Mouse (Mus musculus): Measurements from ENCODE around the gene Sema4a. TPM values are rescaled to one million over a fixed set of nuclear protein-coding genes. Genes with fewer than 3 reads are reported as not detected.
A peak's percentile ranks its signal among the peaks of the same experiment; 100 is the strongest.

Sema4a gene
- polyA plus RNA-seq, 1 experiment from 2014 or later: 11.8 TPM

DNA sequence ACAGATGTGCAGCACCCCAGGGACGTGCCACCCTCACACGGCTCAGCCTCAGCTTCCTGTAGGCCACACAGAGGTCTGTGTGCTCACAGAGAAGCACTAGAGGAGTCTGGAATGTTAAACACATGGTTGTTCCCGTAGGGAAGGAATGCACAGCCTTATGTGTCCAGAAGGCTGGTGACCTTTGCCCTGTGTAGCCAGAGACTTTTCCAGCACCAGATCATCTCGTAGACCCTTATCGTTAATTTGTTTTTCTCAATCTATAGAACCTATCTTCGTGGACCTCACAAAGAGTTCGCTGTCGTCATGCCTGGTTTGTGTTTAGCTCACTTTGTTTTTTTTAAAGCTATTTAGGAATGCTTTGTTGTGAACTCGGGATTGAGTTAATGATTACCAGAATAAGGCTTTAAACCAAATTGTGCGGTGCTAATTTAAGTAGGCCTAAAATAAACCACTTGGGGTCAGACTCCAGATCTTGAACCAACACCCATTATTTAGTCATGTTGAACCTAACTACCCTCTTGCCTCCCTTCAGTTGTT lies 10.0 kb upstream of the Sema4a start:
- no peak for ATAC-seq (ENCODE audit: insufficient number of reproducible peaks, insufficient read depth, low FRiP score, low read depth)

DNA sequence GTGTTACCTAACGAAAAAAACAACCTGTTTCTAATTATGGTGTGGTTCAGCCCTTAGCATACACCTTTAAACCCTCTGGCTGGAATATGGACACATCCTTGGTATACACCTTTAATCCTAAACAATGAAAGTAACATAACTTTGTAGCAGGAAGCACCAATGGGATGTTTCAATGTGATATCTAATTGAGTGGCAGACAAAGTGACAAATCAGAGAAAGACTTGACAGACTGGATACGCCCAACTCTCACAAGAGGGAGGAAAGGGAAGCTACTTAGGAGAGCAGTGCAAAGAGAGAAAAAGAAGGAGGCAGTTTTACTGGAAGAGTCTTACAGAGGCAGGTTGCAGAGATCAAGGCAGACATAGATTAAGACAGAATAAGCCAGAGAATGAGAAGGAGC lies 8.5 kb upstream of the Sema4a start:
- Histone ChIP-seq H3K9ac (replicated peaks; ENCODE audit: low read depth, low read length) (no peak overlapping the region), H3K9me3 (ENCODE audit: control insufficient read depth, low read depth, low read length) (no peaks in the 10 kb centered on the region), H3K36me3 (ENCODE audit: control insufficient read depth, insufficient read depth, low read length) (no peaks in the 10 kb centered on the region), H3K4me2 (replicated peaks; ENCODE audit: low read depth, low read length) (no peak overlapping the region), H3K27ac (ENCODE audit: low read length) (no peak overlapping the region), H3K4me3 (ENCODE audit: low read depth, low read length) (no peak overlapping the region), H3K4me1 (ENCODE audit: control insufficient read depth, insufficient read depth, low read length) (0 out of 2 replicates have a peak, but pooled peaks cover 4% of the 10 kb centered on the region), H3K27me3 (ENCODE audit: control insufficient read depth, insufficient read depth, low read length) (no peaks in the 10 kb centered on the region)
- 90% methylated on average over 2 of the region's 2 CpGs for WGBS
- no peak for ATAC-seq (ENCODE audit: insufficient number of reproducible peaks, insufficient read depth, low FRiP score, low read depth)

More for the DNA sequence above, 10.0 kb upstream of the Sema4a start:
- H3K9me3 ChIP-seq (ENCODE audit: control insufficient read depth, low read depth, low read length): no peaks in the 10 kb centered on the region
- whole genome bisulfite sequencing: 49% methylated on average over 10 of the region's 10 CpGs
- H3K4me2 ChIP-seq (replicated peaks; ENCODE audit: low read depth, low read length): no peak overlapping the region
- no peak overlapping the region for H3K4me3 ChIP-seq (ENCODE audit: low read depth, low read length)
- no peak overlapping the region for H3K27ac ChIP-seq (ENCODE audit: low read length)
- H3K4me1 ChIP-seq (ENCODE audit: control insufficient read depth, insufficient read depth, low read length): 0 out of 2 replicates have a peak, but pooled peaks cover 4% of the 10 kb centered on the region
- H3K27me3 ChIP-seq (ENCODE audit: control insufficient read depth, insufficient read depth, low read length): no peaks in the 10 kb centered on the region
- H3K36me3 ChIP-seq (ENCODE audit: control insufficient read depth, insufficient read depth, low read length): no peaks in the 10 kb centered on the region
- no peak overlapping the region for H3K9ac ChIP-seq (replicated peaks; ENCODE audit: low read depth, low read length)

DNA sequence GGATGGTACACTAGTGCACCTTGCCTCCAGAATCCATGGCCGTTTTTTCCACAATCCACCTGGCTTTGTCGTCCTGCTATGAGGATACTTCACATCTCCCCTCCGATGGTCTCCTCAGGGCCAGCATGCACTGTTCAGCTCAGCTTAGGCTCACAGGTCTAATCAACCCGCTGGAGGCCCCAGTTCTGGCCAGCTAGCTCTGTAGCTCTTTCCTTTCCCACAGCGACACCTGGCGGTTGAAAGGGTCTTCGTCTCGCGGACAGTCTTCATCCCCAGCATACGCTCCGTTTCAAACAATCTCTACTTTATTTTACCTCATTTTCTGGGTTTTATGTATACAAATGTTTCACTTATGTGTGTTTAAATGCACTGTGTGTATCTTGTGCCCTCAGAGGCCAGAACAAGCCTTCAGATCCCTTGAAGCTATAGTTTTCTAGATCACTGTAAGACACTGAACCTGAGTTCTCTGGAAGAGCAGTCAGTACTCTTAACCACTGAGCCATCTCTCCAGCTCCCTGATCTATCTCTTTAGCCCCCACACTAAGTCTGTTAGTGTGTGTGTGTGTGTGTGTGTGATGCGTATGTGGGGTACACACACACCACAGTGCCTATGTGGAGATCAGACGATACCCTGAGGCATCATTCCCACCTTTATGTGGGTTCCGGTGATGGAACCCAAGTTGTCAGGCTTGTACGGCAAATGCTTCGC lies 6.3 kb upstream of the Sema4a start:
- H3K27me3 ChIP-seq (ENCODE audit: control insufficient read depth, insufficient read depth, low read length): no peaks in the 10 kb centered on the region
- H3K36me3 ChIP-seq (ENCODE audit: control insufficient read depth, insufficient read depth, low read length): no peaks in the 10 kb centered on the region
- no peak overlapping the region for H3K4me2 ChIP-seq (replicated peaks; ENCODE audit: low read depth, low read length)
- no peak overlapping the region for H3K9ac ChIP-seq (replicated peaks; ENCODE audit: low read depth, low read length)
- no peaks in the 10 kb centered on the region for H3K9me3 ChIP-seq (ENCODE audit: control insufficient read depth, low read depth, low read length)
- 28% methylated on average over 16 of the region's 16 CpGs for WGBS
- no peak overlapping the region for H3K4me3 ChIP-seq (ENCODE audit: low read depth, low read length)
- ATAC-seq (ENCODE audit: insufficient number of reproducible peaks, insufficient read depth, low FRiP score, low read depth): peak; percentile 80; the same call in 1 of the 2 replicates
- 0 out of 2 replicates have a peak, but pooled peaks cover 4% of the 10 kb centered on the region for H3K4me1 ChIP-seq (ENCODE audit: control insufficient read depth, insufficient read depth, low read length)
- no peak overlapping the region for H3K27ac ChIP-seq (ENCODE audit: low read length)

DNA sequence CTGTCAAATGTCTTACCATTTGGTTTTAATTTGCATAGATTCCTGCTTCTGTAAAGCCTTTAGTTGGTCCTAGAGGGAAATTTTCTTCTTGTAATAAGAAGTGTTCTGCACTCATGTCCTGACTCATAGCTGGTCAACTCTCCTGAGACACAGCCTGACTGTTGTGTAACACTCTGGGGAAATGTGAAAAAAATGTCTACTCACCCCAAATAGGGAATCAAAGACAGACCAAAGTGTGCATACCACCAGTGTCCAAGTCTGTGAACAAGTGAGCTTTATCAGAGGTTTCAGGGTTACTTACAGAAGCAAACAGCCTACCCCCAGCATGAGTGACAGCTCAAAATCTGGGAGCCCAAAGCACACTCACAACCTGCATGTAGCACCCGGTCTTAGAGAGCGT lies 4.1 kb upstream of the Sema4a start:
- Histone ChIP-seq H3K9me3 (ENCODE audit: control insufficient read depth, low read depth, low read length) (no peaks in the 10 kb centered on the region), H3K4me3 (ENCODE audit: low read depth, low read length) (no peak overlapping the region), H3K27ac (ENCODE audit: low read length) (no peak overlapping the region), H3K9ac (replicated peaks; ENCODE audit: low read depth, low read length) (no peak overlapping the region), H3K4me2 (replicated peaks; ENCODE audit: low read depth, low read length) (no peak overlapping the region), H3K27me3 (ENCODE audit: control insufficient read depth, insufficient read depth, low read length) (no peaks in the 10 kb centered on the region), H3K36me3 (ENCODE audit: control insufficient read depth, insufficient read depth, low read length) (no peaks in the 10 kb centered on the region), H3K4me1 (ENCODE audit: control insufficient read depth, insufficient read depth, low read length) (0 out of 2 replicates have a peak, but pooled peaks cover 4% of the 10 kb centered on the region)
- WGBS: 75% methylated on average over 2 of the region's 2 CpGs
- no peak for ATAC-seq (ENCODE audit: insufficient number of reproducible peaks, insufficient read depth, low FRiP score, low read depth)

DNA sequence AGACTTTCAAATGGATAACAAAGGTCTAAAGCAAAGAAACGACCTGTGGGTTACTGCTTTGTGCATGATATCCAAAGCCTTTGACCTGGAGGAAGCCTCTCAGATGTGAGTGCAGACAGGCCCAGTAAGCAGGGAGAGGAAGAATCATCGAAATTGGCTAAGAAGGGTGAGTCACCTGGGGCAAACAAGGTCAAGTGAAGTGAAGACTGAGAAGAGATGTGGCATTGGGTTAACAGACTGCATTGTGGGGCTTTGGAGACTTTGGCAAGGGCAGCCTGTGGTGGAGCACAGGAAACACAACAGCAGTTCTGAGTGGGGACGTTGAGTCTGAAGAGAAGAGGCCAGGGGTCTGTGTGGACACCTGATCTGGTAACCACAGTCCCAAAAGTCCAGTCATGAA lies 3.4 kb upstream of the Sema4a start:
- Histone ChIP-seq H3K9ac (replicated peaks; ENCODE audit: low read depth, low read length) (no peak overlapping the region), H3K36me3 (ENCODE audit: control insufficient read depth, insufficient read depth, low read length) (no peaks in the 10 kb centered on the region), H3K4me3 (ENCODE audit: low read depth, low read length) (no peak overlapping the region), H3K27ac (ENCODE audit: low read length) (no peak overlapping the region), H3K9me3 (ENCODE audit: control insufficient read depth, low read depth, low read length) (no peaks in the 10 kb centered on the region), H3K27me3 (ENCODE audit: control insufficient read depth, insufficient read depth, low read length) (peaks cover under 1% of the 10 kb centered on the region; the same call in 1 of the 2 replicates), H3K4me2 (replicated peaks; ENCODE audit: low read depth, low read length) (no peak overlapping the region), H3K4me1 (ENCODE audit: control insufficient read depth, insufficient read depth, low read length) (0 out of 2 replicates have a peak, but pooled peaks cover 4% of the 10 kb centered on the region)
- ATAC-seq (ENCODE audit: insufficient number of reproducible peaks, insufficient read depth, low FRiP score, low read depth): no peak
- WGBS: 54% methylated on average over 3 of the region's 3 CpGs

DNA sequence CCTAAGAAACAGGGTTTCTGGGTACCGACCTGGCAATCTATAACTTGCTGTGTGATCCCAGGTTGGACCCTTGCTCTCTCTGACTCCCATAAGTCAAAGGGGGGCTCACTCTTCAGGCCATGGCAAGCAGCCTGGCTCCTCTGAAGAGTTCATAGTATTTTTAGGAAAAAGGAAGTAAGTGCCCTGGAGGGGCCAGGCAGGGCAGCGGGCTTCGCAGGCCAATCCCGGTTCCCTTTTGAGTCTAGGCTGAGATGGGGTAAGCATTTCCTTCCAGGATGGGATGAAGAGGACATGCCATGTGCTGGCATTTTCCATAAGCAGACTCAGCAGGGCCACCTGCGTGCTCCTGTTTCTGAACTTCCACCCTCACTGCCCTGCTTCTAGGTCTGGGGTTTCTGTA lies 953 bp downstream of the Sema4a start:
- Histone ChIP-seq H3K4me3 (ENCODE audit: low read depth, low read length) (no peak overlapping the region), H3K27me3 (ENCODE audit: control insufficient read depth, insufficient read depth, low read length) (peaks cover 3% of the 10 kb centered on the region; the same call in 1 of the 2 replicates), H3K4me1 (ENCODE audit: control insufficient read depth, insufficient read depth, low read length) (no peaks in the 10 kb centered on the region; the same call in 1 of the 2 replicates), H3K27ac (ENCODE audit: low read length) (no peak overlapping the region), H3K4me2 (replicated peaks; ENCODE audit: low read depth, low read length) (no peak overlapping the region), H3K9ac (replicated peaks; ENCODE audit: low read depth, low read length) (no peak overlapping the region), H3K36me3 (ENCODE audit: control insufficient read depth, insufficient read depth, low read length) (no peaks in the 10 kb centered on the region), H3K9me3 (ENCODE audit: control insufficient read depth, low read depth, low read length) (no peaks in the 10 kb centered on the region)
- WGBS: 77% methylated on average over 5 of the region's 5 CpGs
- no peak for ATAC-seq (ENCODE audit: insufficient number of reproducible peaks, insufficient read depth, low FRiP score, low read depth)

DNA sequence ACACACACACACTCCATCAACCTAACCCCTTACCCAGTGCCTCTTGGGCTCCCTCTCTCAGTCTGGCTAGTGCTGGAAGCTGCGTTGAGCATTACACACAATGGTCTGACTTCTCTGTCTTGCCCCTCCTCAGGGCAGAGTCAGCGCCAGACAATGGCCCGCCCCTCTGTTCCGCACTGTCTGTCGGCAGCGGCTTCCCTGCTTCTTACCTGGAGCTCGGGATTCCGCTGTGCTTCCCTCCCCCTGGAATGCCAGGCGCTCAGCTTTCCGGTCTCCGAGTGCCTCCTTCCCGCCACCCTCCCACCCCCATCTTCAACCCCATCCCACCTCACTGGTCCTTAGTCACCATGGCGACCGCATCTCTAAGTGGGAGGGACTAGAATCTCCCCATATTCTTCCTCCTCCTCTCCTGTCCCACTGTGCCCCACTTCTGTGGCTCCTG lies 2.2 kb downstream of the Sema4a start:
- H3K4me1 ChIP-seq (ENCODE audit: control insufficient read depth, insufficient read depth, low read length): no peaks in the 10 kb centered on the region; the same call in 1 of the 2 replicates
- H3K27me3 ChIP-seq (ENCODE audit: control insufficient read depth, insufficient read depth, low read length): peaks cover 3% of the 10 kb centered on the region; the same call in 1 of the 2 replicates
- ATAC-seq (ENCODE audit: insufficient number of reproducible peaks, insufficient read depth, low FRiP score, low read depth): no peak
- no peak overlapping the region for H3K4me3 ChIP-seq (ENCODE audit: low read depth, low read length)
- H3K27ac ChIP-seq (ENCODE audit: low read length): no peak overlapping the region
- H3K36me3 ChIP-seq (ENCODE audit: control insufficient read depth, insufficient read depth, low read length): no peaks in the 10 kb centered on the region
- H3K9me3 ChIP-seq (ENCODE audit: control insufficient read depth, low read depth, low read length): no peaks in the 10 kb centered on the region
- H3K9ac ChIP-seq (replicated peaks; ENCODE audit: low read depth, low read length): no peak overlapping the region
- no peak overlapping the region for H3K4me2 ChIP-seq (replicated peaks; ENCODE audit: low read depth, low read length)
- WGBS: 5% methylated on average over 14 of the region's 14 CpGs

DNA sequence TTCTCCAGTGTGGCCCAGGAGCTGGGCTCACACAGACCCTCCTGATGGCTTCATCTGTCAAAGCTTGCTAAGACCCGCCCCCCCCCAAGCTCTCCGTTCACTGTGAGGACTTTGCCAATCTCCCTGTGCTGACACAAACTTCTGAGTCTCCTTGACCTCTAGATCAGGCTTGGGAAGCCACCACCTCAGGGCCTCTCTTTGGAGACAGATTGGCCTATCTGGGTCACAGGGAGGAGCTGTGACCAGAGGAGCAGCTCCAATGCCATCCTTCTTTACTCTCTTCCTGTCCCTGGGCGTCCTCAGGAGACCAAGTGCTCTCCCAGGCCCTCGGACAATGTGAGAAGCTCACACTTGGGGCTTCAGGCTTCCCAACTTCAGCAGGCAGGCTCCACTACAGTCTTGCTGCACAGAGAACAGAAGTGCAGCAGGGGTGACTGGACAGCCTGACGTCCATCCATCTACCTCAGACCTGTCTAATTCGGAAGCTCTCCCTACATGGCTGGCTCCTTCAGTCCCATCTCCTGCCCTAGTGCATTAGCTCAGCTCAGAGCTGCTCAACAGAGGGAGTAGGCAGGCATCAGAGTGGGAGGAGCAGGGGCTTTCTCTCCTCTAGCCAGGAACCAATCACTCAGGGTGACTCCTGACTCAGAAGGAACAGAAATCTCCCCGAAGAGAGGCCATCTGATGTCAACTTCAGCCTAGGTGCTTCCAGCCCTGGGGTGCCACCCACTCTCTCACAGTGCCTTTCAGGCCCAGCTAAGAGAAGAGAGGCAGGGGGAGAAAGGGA lies 4.0 kb downstream of the Sema4a start:
- no peak overlapping the region for H3K27ac ChIP-seq (ENCODE audit: low read length)
- ATAC-seq (ENCODE audit: insufficient number of reproducible peaks, insufficient read depth, low FRiP score, low read depth): no peak
- H3K4me3 ChIP-seq (ENCODE audit: low read depth, low read length): no peak overlapping the region
- no peaks in the 10 kb centered on the region; the same call in 1 of the 2 replicates for H3K4me1 ChIP-seq (ENCODE audit: control insufficient read depth, insufficient read depth, low read length)
- H3K9me3 ChIP-seq (ENCODE audit: control insufficient read depth, low read depth, low read length): no peaks in the 10 kb centered on the region
- H3K27me3 ChIP-seq (ENCODE audit: control insufficient read depth, insufficient read depth, low read length): peaks cover 3% of the 10 kb centered on the region; the same call in 1 of the 2 replicates
- 59% methylated on average over 7 of the region's 7 CpGs for WGBS
- H3K4me2 ChIP-seq (replicated peaks; ENCODE audit: low read depth, low read length): no peak overlapping the region
- no peak overlapping the region for H3K9ac ChIP-seq (replicated peaks; ENCODE audit: low read depth, low read length)
- no peaks in the 10 kb centered on the region for H3K36me3 ChIP-seq (ENCODE audit: control insufficient read depth, insufficient read depth, low read length)

All from stomach, embryonic 14.5 days (tissue).